Mouse (Mus musculus): ENCODE measurements at regions not wholly inside any gene's neighbourhood (a gene's known extent, or its start where the extent isn't known, plus 50 kb on each side); places are given as distances from the start of the nearest gene placed in this dataset.

DNA sequence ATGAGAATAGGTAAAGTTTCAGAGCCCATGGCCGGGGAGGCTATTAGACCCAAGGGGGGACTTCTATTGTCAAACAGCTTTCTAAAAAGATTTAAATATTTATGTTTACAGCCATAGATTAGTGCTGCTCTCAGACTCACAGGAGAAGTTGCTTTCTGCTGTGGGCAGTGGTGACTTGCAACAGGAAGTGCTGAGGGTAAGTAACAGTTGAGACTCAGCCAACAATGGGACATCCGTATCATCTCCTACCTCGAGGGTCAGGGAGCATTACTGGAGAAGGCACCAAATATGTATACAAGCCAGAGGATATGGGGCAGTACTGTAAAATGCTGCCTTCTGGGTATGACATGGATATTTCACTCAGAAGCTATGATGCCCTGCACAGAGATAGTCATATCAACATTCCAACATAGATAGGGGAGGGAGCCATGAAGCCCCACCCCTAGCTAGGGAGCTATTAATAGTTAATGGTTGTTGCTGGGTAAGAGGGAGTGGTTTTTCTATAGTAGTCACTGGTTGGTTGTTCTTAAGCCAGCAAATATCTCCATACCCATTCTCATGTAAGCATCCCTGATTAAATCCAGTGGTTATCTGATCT lies 92.5 kb upstream of the Hs6st1 start:
- TF ChIP-seq POLR2A (IDR thresholded peaks at IDR 0.05; ENCODE audit: low read depth, low read length) (no peak), CTCF (conservative IDR thresholded peaks at IDR 0.05; ENCODE audit: insufficient read depth, insufficient read length, low read depth, low read length) (no peak)

Measured in kidney, adult 2 months (tissue).